Mouse (Mus musculus) lung, embryonic 15.5 days (tissue): ENCODE results near the gene Tmem39a. TPM values are rescaled to one million over a fixed set of nuclear protein-coding genes. Genes with fewer than 3 reads are reported as not detected.

Experiments
- ATAC-seq: fragments of 200-750 bp; cut with Nextera tagmentation; 2 replicates; pipeline ENCODE4 v1.8.0; 2017; ENCODE audit warnings: moderate number of reproducible peaks, borderline replicate concordance; ENCODE audit not compliant: low FRiP score, low TSS enrichment; ENCODE audit errors: extremely low read depth
- H3K27ac ChIP-seq: fragments of 300-500 bp; sonication (generic); 2 replicates; pipeline ENCODE4 v1.5.1; 2015; ENCODE audit warnings: moderate library complexity, mild to moderate bottlenecking, inconsistent platforms
- H3K27me3 ChIP-seq: fragments of 300-500 bp; sonication (generic); 2 replicates; pipeline ENCODE4 v1.6.1; 2015; ENCODE audit warnings: inconsistent platforms
- H3K36me3 ChIP-seq: fragments of 300-500 bp; sonication (generic); 2 replicates; pipeline ENCODE4 v1.6.1; 2015; ENCODE audit warnings: inconsistent platforms
- H3K4me1 ChIP-seq: fragments of 300-500 bp; sonication (generic); 2 replicates; pipeline ENCODE4 v1.6.1; 2015; ENCODE audit warnings: inconsistent platforms
- H3K4me2 ChIP-seq: fragments of 300-500 bp; sonication (generic); 2 replicates; pipeline ENCODE4 v1.6.1; 2015; ENCODE audit warnings: inconsistent platforms, mild to moderate bottlenecking, moderate library complexity
- H3K4me3 ChIP-seq: fragments of 300-500 bp; sonication (generic); 2 replicates; pipeline ENCODE4 v1.5.1; 2015; ENCODE audit warnings: mild to moderate bottlenecking, inconsistent platforms
- H3K9ac ChIP-seq: fragments of 300-500 bp; sonication (generic); 2 replicates; pipeline ENCODE4 v1.6.1; 2015; ENCODE audit warnings: inconsistent platforms
- H3K9me3 ChIP-seq: fragments of 300-500 bp; sonication (generic); 2 replicates; pipeline ENCODE4 v1.6.1; 2016; ENCODE audit warnings: inconsistent platforms
- WGBS: fragments of 180-500 bp; shearing (Covaris S2); methylation state at CpG from one replicate; pipeline ENCODE4 v1.1.7; 2015; 5-methylcytosine and 5-hydroxymethylcytosine counted together
- polyA plus RNA-seq: library from polyadenylated mRNA; unstranded; fragments of >200 nt; fragmentation: Nextera tagmentation; extraction: Ambion mirVana; gene quantifications from 2 replicates; pipeline ENCODE4 v1.2.1, GENCODE M21; 2015

The Tmem39a gene
- polyA plus RNA-seq, 1 experiment from 2014 or later, result 119 TPM

DNA sequence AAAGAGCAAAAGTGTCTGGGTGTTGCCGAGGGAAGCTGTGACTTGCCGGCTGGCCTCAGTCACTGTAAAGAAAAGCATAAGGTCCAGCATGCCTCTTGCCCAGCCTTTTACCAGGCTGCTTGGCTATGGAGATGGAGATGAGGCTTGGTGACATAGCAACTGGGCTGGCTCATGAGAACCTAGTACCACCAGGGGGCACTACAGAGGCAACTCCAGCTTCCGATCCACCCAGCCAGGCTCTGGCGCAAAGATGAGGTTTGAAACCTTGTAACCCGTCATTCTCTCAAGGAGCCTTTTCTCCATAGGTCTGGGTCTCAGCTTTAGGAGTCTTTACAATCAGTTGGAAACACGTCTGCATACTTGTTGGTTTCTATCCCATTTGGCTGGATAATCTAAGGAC, 60.6 kb downstream of the Tmem39a start:
- Histone ChIP-seq H3K4me1 (peaks cover 20% of the 10 kb centered on the region; the same call in 1 of the 2 replicates), H3K27ac (no peak overlapping the region), H3K4me2 (no peak overlapping the region), H3K36me3 (peaks cover 28% of the 10 kb centered on the region), H3K9me3 (no peaks in the 10 kb centered on the region; the same call in 1 of the 2 replicates), H3K27me3 (no peaks in the 10 kb centered on the region), H3K9ac (no peak overlapping the region), H3K4me3 (no peak overlapping the region)
- peak; percentile 55 for ATAC-seq
- 31% methylated on average over 6 of the region's 6 CpGs for WGBS

DNA sequence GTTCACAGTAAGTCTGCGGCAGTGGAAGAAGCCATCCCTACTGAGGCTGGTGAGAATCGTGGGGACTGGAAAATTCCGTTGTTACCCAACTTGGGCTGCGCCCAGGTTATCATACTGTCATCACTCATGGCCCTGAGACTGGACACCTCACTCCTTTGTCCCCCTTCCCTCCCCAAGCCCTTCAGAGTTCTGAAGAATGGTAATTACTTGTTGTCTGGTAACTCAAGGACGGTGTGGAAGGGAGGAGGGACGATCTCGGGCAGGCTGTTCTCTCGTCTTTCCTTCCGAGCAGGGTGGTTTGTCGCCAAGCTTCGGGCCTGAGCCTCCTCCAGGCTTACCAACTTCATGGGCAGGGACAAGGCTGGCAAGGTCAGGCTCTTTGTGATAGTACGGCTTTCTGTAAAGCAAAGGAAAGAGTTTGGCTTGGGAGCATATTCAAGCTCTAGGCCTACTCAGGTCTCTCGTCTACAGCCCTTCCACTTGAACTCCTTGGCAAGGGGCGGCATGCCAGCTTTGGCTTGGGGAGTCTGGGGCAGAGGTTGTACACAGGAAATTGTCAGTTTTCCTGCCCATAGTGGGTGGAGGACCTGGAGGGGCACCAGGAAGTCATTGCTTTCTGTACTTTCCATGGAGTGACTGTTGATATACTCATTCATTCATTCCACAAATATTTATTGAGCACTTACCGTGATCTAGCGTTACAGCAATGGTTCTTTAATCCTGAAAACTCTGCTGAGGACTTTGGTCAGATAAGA, 62.4 kb downstream of the Tmem39a start:
- H3K4me1 ChIP-seq, result peaks cover 34% of the 10 kb centered on the region; the same call in 1 of the 2 replicates
- 0 out of 2 replicates have a peak, but pooled peaks have one; percentile 17 for ATAC-seq

DNA sequence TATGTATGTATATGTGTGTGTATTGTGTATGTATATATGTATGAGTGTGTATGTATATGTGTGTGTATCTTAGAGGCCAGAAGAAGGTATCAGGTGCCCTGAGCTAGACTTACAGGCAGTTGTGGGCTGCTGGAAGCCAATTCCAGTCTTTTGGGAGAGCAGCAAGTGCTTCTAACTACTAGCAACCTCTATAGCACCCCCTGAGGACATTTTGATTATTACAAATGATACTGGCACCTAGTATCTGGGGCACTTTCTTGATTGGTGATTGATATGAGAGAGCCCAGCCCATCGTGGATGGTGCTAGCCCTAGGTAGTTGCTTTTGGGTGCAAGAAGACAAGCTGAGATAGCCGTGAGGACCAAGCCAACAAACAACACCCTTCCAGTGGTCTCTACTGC, 63.8 kb downstream of the Tmem39a start:
- WGBS, result 54% methylated on average over 2 of the region's 2 CpGs
- ATAC-seq, result no peak
- peaks cover 37% of the 10 kb centered on the region; the same call in 1 of the 2 replicates for H3K4me1 ChIP-seq
- peaks cover 20% of the 10 kb centered on the region; the same call in 1 of the 2 replicates for H3K36me3 ChIP-seq
- no peak overlapping the region for H3K27ac ChIP-seq
- no peaks in the 10 kb centered on the region for H3K9me3 ChIP-seq
- H3K4me3 ChIP-seq, result no peak overlapping the region
- no peak overlapping the region for H3K4me2 ChIP-seq
- H3K27me3 ChIP-seq, result no peaks in the 10 kb centered on the region
- H3K9ac ChIP-seq, result no peak overlapping the region

More for the DNA sequence above, 62.4 kb downstream of the Tmem39a start:
- no peak overlapping the region for H3K4me3 ChIP-seq
- peak overlapping the region; percentile 61; the same call in 1 of the 2 replicates for H3K27ac ChIP-seq
- H3K9ac ChIP-seq, result no peak overlapping the region
- 71% methylated on average over 16 of the region's 16 CpGs for WGBS
- H3K36me3 ChIP-seq, result peaks cover 31% of the 10 kb centered on the region
- H3K9me3 ChIP-seq, result no peaks in the 10 kb centered on the region
- H3K27me3 ChIP-seq, result no peaks in the 10 kb centered on the region
- H3K4me2 ChIP-seq, result no peak overlapping the region

DNA sequence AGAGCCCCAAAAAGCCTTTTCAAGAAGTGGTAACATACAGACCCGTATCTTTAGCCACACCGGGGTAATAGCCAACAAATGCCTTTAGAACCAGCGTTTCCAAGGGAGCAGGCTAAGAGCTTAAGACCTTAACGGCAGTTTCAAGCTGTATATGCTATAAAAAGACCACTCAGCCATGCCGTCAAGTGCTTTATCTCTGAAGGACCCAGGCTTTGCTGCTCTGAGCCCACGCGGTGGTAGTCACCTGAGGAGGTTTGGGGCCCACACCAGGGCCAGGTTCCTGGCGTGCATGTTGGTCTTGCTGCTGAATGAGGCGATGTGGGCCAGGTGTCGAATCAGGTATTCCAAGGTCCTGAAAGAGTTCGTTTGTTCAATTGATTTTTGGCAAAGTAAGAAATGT, 65.8 kb downstream of the Tmem39a start:
- peak overlapping the region; percentile 43 for H3K27ac ChIP-seq

DNA sequence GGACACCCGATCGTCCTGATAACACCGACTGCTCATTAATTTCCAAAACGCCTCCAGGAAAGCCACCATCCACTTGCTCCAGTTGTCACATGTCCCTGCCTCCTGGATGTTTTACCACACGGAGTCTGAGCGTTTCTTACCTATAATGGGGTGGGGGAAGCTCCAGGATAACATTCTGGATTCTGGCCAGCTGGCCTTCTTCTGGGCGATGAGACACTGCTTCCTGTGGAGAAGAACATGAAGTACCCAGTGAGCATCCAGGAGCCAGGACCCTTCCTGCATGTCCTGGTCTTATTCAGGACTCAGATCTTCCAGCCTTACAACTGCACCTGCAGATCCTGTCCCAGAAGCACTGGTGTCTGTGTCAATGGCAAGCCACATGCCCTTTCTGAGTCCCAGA, 66.9 kb downstream of the Tmem39a start:
- ATAC-seq, result no peak
- no peaks in the 10 kb centered on the region for H3K27me3 ChIP-seq
- no peak overlapping the region for H3K4me3 ChIP-seq
- H3K4me2 ChIP-seq, result no peak overlapping the region
- peaks cover 37% of the 10 kb centered on the region; the same call in 1 of the 2 replicates for H3K4me1 ChIP-seq
- WGBS, result 69% methylated on average over 7 of the region's 7 CpGs
- H3K9me3 ChIP-seq, result no peaks in the 10 kb centered on the region
- H3K27ac ChIP-seq, result no peak overlapping the region
- H3K36me3 ChIP-seq, result peaks cover 10% of the 10 kb centered on the region; the same call in 1 of the 2 replicates
- H3K9ac ChIP-seq, result no peak overlapping the region

More for the DNA sequence above, 65.8 kb downstream of the Tmem39a start:
- Histone ChIP-seq H3K9ac (no peak overlapping the region), H3K27me3 (no peaks in the 10 kb centered on the region), H3K36me3 (peaks cover 10% of the 10 kb centered on the region; the same call in 1 of the 2 replicates), H3K4me2 (no peak overlapping the region), H3K4me1 (peaks cover 37% of the 10 kb centered on the region; the same call in 1 of the 2 replicates), H3K4me3 (no peak overlapping the region), H3K9me3 (no peaks in the 10 kb centered on the region)
- ATAC-seq, result 0 out of 2 replicates have a peak, but pooled peaks have one; percentile 35
- 53% methylated on average over 11 of the region's 11 CpGs for WGBS

DNA sequence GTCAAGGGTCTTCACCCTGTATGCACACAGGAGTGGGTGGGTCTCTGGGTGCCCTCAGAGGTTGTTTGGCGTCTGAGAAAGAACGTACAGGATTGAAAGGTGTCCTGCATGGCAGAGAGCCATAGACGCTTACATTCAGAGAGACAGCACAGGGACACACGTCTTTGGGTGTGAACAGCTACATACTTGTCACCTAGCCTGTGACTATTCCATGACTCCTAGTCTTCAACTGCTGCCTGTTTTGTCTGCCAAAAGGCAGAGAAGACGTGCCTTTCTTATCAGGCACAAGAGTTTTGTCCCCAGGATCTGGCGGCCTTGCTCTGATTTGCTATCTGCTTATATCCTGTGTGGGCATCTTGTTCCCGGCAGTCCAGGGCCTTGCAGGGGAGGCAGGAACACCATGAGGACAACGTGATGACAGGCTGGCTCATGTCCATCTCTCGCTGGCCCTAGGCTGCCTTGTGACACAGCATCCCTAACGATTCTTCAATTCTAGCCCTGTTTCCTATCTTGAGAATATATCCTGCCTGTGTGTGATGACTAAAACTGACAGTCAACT, 67.4 kb downstream of the Tmem39a start:
- H3K27me3 ChIP-seq, result no peaks in the 10 kb centered on the region
- H3K9ac ChIP-seq, result no peak overlapping the region
- H3K4me3 ChIP-seq, result no peak overlapping the region
- H3K4me1 ChIP-seq, result peaks cover 35% of the 10 kb centered on the region; the same call in 1 of the 2 replicates
- H3K4me2 ChIP-seq, result no peak overlapping the region
- 52% methylated on average over 10 of the region's 10 CpGs for whole genome bisulfite sequencing
- no peak overlapping the region for H3K27ac ChIP-seq
- no peaks in the 10 kb centered on the region for H3K9me3 ChIP-seq
- peaks cover 8% of the 10 kb centered on the region; the same call in 1 of the 2 replicates for H3K36me3 ChIP-seq
- peak; percentile 21; the same call in 1 of the 2 replicates for ATAC-seq

DNA sequence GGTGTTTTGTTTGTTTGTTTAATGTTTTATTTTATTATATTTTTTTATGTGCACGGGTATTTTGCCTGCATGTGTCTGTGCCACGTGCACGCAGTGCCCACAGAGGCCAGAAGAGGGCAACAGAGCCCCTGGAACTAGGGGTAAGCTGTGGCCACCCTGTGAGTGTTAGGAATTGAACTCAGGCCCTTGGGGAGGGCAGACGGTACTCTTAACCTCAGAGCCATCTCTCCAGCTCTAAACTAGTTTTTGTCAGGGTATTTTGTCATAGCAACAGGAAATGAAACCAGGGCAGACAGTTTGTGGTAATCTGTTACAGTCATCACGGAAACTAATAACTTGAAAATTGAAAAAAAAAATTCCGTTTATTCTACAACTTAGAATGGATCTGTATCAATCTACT, 73.6 kb downstream of the Tmem39a start:
- no peak overlapping the region for H3K27ac ChIP-seq
- no peak overlapping the region for H3K4me3 ChIP-seq
- ATAC-seq, result no peak
- no peak overlapping the region for H3K4me2 ChIP-seq
- H3K9ac ChIP-seq, result no peak overlapping the region
- H3K27me3 ChIP-seq, result no peaks in the 10 kb centered on the region
- peaks cover 8% of the 10 kb centered on the region; the same call in 1 of the 2 replicates for H3K4me1 ChIP-seq
- no peaks in the 10 kb centered on the region for H3K36me3 ChIP-seq
- no peaks in the 10 kb centered on the region for H3K9me3 ChIP-seq
- WGBS, result 56% methylated on average over 6 of the region's 6 CpGs

- Histone ChIP-seq H3K27ac (no peak overlapping the region), H3K4me3 (no peak overlapping the region), H3K4me1 (peaks cover 9% of the 10 kb centered on the region; the same call in 1 of the 2 replicates), H3K4me2 (no peak overlapping the region), H3K9ac (no peak overlapping the region), H3K27me3 (no peaks in the 10 kb centered on the region), H3K9me3 (no peaks in the 10 kb centered on the region), H3K36me3 (peaks cover 15% of the 10 kb centered on the region; the same call in 1 of the 2 replicates)
- WGBS, result 60% methylated on average over 8 of the region's 8 CpGs
- ATAC-seq, result no peak
Measured at GRCm38 (mm10) chr16:38635833-38636390, 77.4 kb downstream of the Tmem39a start.

GRCm38 (mm10) chr16:38636682-38637081, 78.2 kb downstream of the Tmem39a start:
- H3K27ac ChIP-seq, result peak overlapping the region; percentile 26; the same call in 1 of the 2 replicates

GRCm38 (mm10) chr16:38637085-38637484, 78.6 kb downstream of the Tmem39a start:
- no peak overlapping the region for H3K4me2 ChIP-seq
- 46% methylated on average over 10 of the region's 10 CpGs for WGBS
- no peaks in the 10 kb centered on the region for H3K9me3 ChIP-seq
- H3K36me3 ChIP-seq, result peaks cover 15% of the 10 kb centered on the region; the same call in 1 of the 2 replicates
- H3K4me3 ChIP-seq, result no peak overlapping the region
- peaks cover 9% of the 10 kb centered on the region; the same call in 1 of the 2 replicates for H3K4me1 ChIP-seq
- no peak overlapping the region for H3K9ac ChIP-seq
- no peaks in the 10 kb centered on the region for H3K27me3 ChIP-seq
- peak overlapping the region; percentile 26; the same call in 1 of the 2 replicates for H3K27ac ChIP-seq
- ATAC-seq, result no peak

More at GRCm38 (mm10) chr16:38636682-38637081, 78.2 kb downstream of the Tmem39a start:
- no peaks in the 10 kb centered on the region for H3K27me3 ChIP-seq
- no peak overlapping the region for H3K4me3 ChIP-seq
- no peak overlapping the region for H3K9ac ChIP-seq
- no peaks in the 10 kb centered on the region for H3K9me3 ChIP-seq
- peaks cover 9% of the 10 kb centered on the region; the same call in 1 of the 2 replicates for H3K4me1 ChIP-seq
- no peak overlapping the region for H3K4me2 ChIP-seq
- ATAC-seq, result no peak
- WGBS, result 40% methylated on average over 9 of the region's 9 CpGs
- peaks cover 15% of the 10 kb centered on the region; the same call in 1 of the 2 replicates for H3K36me3 ChIP-seq
